Mouse (Mus musculus) 3T3-L1 (cell line): ENCODE results near the gene Lingo1.

Source experiments
- DNase-seq: peaks from one replicate; pipeline ENCODE4 v3.0.0-alpha.2; 2015; ENCODE audit warnings: low read depth, low spot score

The Lingo1 gene

DNA sequence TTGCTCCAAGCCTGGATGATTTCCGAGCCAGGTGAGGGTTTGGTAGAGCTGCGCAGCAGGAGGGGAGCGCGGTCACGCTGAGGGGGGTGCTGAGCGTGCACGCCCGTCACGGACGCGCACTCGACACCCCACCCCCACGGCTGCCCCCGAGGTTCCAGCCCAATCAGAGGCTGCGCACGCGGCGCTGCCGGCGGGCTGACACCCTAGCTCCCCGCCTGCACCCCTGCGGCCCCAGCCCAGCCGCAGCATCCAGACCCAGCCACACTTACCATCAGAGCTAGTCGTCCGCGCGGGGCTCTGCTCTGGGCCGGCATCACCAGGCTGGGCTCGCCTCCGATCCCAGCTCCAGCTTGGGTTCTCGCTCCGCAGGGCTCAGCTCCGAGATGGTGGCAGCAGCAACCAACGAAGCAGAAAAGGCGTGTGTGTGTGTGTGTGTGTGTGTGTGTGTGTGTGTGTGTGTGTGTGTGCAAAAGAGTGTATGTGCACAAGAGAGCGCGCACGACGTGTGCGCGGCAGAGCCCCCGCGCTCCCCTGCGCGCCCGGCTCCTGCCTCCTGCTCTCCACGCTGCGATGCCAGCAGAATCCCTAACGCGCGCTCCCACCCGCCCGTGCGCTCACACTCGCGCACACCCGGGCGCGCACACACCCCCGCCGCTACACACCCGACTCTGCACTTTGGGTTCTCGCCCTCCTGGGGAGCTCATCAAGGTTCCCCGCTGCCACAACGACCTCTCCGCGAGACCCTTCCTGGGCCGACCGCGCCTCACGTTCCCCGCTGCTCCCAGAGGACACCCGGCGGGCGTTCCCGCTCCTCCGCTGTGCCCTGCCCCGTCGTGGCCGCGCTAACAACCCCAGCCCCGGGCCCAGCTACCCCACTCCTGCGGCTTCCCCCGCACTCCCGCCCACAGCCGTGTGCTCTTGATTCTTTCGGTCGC is at the start of gene Lingo1:
Gene Lingo1 (minus strand): TSS at position 748 of the 935 bp plus-strand sequence.
- no peak for DNase-seq

DNA sequence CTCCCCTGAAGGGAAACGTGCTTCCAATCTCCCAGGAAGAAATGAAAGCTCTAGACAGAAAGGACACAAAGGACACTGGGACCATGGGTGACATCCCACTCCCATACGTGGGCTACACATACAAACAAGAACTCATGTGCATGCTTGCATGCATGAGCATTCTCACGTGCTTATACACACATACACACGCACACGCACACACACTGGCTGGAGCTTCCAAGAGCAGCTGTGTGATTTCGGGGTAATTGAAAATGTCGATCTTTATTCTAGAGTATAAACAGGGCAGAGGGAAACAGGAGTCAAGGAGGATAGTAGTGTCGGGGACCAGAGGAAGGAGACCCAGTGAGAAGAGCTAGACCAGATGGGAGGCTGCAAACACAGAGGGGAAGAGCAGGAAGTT is 48.4 kb upstream of the Lingo1 start:
- no peak for DNase-seq

DNA sequence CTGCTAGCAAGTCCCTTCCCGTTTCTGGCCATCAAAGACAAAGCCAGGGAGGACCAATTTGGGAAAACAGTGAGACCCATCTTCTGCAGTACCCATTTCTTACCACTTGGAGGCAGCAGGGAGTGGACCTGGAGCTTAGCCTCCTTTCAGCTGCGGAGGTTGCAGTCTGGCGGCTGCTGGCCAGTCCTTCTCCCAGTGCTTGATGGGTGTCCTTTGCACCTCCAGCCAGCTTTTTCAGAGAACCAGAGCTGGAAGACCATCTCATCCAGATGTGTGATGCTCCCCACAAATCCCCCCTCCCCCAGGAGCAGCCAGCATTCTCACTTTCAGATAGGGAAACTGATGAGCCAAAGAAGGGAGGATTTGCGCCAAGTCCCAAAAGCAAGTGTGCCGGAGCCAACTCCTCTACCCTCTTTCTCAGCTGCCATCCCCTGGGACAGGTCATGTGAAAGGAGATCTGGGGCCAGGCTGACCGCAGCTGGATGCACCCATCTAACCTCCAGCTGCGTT is 47.5 kb upstream of the Lingo1 start:
- peak; percentile 85 for DNase-seq

DNA sequence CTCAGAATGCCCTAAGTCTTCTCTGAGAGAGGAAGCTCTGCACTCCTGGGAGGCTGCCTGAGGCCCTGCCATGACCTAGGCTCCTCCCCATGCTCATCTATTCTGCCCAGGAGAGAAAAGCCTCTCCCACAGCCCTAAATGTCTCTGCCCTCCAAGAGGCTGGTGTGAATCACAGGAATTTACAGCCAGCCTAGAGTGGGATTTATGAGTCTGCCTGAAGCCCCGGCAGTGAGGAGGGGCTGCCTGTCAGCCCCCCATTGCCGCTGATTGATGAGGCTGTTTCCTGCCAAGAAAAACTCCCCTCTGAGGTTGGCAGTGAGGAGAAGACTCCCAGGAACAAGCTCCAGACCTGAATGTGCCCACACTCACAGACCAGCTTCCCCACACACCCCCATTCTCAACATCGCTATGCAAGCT is 46.0 kb upstream of the Lingo1 start:
- DNase-seq, result no peak

DNA sequence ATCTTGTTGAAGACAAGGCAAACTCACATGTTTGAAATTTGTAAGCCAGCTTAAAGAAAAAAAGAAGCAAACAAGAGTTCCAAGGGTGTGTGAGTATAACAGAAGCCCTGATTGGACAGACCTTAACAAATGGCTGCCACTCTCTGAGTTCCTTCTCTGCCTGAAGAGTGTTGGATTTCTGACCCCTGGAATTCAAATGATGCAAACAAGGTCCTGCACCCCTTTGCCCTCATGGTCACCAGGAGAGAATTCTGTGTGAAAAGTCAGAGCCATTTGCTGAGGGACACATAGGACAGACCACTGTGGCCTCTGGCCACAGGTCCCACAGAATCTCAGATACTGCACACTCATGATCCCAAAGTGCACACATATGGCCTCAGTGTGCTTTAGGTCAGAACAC is 45.6 kb upstream of the Lingo1 start:
- DNase-seq, result no peak

DNA sequence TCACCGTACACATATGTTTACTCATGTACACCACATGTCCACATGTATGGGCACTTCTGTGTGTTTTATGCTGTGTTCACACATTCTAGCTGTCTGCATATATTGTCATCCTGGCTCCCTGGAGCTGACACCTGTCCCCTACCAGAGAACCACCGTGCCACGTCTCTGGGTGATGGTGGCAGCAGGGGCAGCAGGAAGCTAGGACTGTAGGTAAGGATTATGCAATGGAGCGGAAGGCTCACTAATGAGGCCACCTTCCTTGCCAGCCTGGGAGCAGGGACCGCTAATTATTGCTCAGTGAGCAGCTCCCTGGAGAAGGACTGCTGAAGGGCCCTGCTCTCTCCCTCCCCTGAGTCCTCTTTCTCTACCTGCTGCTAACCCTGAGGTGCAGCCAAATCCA is 44.5 kb upstream of the Lingo1 start:
- no peak for DNase-seq

DNA sequence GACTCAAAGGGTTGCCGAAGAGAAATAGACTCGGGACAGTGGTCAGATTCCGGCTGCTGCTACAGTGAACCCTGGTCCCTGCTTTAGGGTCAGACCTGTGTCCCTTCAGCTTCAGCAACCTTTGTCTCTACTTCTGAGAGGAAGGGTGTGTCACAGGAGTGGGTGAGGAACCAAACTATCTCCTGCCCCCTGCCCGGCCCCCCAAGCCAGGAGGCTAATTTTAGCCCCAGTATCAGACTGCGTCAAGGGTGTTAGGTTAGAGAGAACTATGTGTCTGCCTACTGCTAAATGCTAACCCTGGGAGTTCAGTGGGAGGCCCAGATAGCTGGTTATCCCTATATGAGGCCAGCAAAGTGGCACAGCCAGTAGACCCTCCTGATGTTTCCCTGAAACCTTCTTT is 38.9 kb upstream of the Lingo1 start:
- DNase-seq, result no peak

DNA sequence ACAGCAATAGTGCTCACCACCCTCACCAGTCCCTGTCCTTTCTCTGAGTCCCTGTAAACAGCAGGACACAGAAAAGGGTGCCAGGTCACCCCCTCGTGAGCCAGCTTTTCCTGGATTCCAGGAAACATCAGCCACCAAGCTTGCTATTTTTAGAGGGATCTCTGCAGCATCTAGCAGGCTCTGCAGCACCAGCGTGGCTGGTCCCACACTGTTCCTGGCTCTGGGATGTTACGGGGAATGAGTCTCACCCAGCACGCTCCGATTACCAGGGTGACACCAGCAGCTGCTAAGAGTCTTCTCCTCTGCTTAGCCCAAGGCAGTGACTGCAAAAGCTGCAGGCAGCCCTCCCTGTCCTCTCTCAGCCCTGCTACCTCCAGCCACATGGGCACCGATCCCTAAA is 36.6 kb upstream of the Lingo1 start:
- DNase-seq, result no peak

DNA sequence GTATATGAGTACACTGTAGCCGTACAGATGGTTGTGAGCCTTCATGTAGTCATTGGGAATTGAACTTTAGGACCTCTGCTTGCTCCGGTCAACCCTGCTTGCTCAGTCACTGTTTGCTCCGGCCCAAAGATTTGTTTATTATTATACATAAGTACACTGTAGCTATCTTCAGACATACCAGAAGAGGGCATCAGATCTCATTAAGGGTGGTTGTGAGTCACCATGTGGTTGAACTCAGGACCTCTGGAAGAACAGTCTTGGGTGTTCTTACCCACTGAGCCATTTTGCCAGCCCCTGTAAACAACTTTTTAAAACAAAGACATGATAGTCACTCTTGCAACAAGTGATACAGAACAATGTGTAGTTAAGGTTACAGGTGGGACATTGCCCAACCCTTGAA is 35.6 kb upstream of the Lingo1 start:
- peak; percentile 31 for DNase-seq

DNA sequence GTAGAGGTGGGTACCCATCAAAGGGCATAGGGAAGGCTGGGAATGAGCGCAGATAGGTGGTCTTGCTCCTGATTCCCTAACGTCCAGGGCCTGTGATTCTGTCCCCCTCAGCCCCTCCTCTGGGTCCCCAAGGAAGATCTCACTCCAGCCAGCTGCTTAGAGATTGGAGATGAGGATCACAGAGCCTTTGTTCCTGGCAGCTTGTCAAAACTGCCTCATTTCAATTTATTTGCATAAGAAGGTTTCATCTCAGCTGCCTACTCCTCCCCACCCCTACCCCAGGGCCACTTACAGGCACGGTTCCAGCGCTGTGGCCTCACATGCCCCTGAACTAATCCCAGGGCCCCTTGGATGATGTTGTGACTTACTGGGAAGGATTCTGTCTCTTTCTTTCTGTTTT is 33.9 kb upstream of the Lingo1 start:
- no peak for DNase-seq

DNA sequence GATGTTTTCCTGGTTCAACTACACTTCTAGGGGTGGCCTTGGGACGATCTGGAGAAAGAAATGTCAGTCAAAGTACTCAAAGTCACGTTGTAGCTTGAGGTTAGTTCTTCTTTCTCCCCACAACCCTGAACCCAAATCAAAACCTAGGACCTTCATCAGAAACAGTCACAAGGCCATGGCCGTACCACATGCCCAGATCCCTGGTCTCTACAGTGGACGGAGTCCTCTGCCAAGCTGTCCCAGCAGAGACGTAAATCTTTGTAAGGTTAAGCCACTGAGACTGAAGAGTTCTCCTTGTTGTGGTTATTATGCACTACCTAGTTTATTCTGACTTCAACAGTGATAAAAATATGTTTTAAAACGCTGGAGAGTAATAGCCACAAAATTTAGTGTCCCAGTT is 32.6 kb upstream of the Lingo1 start:
- no peak for DNase-seq

DNA sequence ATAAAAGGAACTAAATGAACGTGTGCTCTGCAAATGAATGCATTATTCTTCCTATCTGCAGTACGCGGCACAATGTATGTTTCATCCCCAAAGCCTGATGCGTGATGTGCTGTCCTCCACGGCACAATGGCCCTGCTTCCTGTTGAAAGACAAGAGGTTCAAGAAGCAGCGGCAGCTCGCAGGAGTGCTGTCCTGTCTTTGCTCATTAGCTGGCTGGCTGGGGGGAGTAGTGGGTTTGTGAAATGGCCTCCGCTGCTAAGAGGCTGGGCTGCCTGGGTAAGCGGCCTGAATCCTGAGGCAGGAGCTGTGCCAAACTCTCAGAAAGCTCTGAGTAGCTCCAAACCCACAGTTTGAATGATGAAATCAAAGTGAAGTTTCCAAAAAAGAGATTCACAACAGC is 31.9 kb upstream of the Lingo1 start:
- no peak for DNase-seq

DNA sequence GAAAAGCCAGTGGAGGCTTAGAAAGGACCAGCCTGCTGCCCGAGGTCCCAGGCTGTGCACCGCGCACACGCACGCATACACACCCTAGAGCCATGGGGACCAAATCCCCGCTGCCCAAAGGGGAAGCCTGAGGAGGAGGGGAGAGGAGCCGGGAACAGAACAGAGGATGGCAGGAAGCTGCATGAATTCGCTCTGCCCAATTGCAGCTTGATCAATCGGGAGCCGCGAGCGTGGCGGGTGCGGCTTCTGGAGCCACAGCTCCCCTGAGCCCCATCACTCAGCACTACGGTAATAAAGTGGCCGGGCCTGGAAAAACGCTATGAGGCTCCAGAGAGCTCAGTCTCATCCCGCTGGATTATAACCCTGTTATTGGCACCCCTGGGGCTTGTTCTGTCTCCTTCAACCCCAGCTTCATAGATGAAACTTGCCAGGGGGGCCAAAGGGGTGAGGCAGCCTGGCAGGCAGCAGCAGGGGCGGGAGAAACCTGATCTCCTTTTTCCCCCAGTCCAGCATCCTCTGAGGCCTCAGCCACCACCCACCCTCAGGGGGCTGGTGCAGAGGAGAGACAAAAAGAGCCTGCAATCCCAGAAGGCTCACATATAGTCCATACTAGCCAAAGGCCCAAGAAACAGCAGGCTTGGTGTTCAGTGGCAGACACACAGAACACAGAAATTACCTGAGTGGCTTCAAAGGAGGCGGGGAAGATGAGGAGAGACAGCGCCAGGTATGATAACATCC is 29.4 kb upstream of the Lingo1 start:
- no peak for DNase-seq

DNA sequence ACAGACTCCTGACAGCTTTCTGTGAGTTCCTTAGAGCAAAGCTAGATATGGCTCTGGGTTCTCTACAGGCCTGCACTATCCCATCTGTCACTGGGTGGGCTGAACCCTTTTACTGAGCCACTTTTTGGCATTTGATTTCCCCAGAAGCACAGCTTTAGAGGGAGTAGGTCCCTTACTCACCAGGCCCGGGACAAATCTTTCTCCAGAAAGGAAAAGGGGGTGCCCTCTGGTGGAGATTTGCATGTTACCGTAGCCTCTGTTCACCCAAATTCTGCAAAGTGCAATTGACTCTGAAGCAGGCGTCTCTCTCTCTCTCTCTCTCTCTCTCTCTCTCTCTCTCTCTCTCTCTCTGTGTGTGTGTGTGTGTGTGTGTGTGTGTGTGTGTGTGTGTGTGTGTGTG is 28.6 kb upstream of the Lingo1 start:
- DNase-seq, result peak; percentile 47

DNA sequence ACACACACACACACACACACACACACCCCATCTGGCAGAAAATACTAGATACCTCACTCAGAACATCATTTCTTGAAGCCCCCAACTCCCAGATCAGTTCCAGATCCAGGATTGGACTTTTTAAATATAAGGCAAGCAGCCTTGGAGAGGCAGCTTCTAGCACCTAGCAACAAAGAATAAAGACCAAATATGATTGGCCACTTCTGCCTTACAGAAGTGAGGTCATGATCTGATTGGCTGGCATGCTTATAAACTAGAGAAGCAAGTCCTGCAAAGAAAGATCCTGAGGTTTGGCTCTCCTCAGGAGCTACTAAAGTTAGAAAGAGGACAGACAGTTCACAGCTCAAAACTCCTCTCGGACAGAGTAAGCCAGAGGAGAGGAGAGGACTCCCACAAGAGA is 14.6 kb upstream of the Lingo1 start:
- DNase-seq, result no peak

DNA sequence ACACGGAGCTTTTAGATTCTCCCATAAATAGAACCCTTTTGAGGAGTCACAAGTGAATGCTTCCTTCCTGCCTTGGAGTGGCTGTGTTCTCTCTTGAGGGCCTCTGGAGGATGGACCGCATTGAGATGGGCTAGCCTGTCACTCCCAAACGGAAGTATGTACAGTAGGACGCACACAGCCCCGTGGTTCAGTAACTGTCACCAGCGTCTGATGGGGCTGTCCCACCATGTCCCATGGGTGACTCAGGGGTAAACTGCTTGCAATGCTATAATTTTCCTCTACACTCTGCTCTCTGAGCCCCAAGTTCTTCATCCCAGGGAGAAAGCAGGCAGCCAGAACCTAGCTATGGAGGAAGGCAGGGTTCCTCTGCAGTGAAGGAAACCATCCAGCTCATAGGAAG is 11.7 kb upstream of the Lingo1 start:
- no peak for DNase-seq

DNA sequence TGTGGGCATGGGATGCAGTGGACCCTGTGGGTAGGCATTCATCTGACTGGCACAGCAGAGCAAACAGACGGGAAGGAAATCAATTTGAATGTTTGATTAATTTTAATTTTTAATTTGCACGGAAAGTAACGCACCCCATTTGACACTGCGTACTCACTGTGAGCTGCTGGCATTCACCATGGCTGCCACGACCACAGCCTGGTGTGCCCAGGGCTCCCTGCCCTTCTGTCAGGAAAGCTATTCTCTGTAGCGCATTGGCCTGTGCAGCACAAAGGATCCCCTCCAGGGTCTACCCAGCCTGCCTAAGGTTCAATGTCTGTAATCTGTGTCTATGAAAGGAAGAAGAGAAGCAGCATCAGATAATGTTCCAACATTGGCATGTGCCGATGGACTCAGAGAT is 6.9 kb upstream of the Lingo1 start:
- DNase-seq, result no peak

DNA sequence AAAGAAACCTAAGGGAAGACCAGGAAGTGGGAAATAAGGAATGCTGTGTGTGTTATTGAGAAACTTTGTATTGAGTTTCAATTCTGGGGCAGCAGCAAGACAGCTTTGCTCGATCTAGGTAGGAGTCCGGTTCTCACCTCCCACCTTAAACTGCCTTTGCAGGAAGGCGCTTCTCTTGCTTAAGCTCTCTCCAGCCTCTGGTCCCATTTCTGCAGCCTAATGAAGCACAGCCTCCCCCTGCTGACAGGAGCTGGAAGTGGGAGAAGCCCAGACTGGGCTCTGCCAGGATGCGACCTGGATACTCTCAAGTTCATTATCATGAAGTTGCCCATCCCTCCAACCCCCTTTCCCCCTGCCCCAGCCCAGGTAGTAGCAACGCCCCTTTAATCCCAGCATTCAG is 1.6 kb upstream of the Lingo1 start:
- peak; percentile 68 for DNase-seq

DNA sequence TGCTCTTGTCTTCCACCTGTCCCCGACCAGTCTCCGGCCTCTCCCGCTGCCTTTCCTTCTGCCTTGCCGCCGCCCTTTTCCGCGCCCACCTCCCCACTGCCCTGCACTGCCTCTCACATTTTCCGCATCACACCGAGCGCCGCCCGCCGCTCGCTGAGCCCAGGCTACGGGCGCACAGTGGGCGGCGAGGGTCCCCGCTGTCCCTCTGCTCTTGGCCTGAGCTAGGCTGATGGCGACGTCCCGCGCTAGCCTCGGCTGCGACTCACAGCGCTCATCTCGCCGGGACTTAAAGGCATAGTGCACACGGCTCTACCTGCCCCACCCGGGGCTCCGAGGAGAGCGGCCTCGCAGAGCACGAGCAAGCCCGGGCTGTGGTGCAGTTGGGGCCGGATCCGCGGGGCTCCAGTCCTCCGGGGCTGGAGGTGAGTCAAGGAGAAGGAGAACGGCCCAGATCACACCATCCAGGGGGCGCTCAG is 426 bp upstream of the Lingo1 start:
- no peak for DNase-seq

DNA sequence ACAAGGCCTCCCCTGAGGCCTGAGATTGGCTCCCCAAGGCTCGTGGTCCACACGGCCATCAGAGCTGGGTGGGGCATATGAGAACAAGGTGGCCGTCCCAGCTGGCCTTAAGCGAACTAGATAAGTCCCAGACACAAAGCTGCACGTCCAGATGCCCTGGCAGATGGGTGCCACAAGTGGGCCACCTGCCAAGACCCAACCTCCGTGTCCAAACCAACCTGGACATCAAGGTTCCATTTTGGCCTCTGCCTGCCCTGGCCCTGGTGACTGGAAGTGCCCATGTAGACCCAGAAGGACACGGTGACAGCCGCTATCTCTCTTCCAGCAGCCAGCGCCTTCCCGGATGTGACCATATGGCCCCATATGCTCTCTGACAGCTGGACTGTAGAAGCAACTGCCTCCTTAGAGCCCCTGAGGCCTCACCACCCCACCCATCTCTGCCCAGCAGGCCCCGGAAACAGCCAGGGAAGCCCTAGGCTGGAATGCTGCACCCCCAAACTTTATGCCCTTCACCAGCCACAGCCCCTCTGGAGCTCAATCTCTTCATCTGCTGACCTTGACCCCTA is 4.5 kb downstream of the Lingo1 start:
- DNase-seq, result no peak

DNA sequence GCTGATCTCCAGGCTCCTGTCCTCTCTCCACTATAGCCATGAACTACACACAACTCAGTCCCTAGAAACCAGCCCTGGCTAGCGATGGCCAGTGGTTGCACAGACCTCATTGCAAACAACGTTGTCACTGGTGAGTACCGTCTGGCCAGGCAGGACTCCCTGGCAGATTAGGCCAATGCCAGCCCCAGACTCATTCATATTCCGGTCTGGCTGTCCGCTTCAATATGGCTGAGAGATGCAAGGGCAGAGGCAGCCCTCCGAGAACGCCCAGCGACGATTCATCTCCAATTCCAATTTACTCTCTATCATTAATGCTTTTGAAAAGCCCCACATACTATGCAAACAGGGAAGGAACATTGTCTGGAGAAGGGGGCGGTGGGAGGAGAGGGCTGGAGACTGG is 11.7 kb downstream of the Lingo1 start:
- no peak for DNase-seq
